Mouse (Mus musculus) hindbrain, embryonic 14.5 days (tissue): Measurements from ENCODE around the gene Sult1c2. TPM values are rescaled to one million over a fixed set of nuclear protein-coding genes. Genes with fewer than 3 reads are reported as not detected.
"Not testable (repeated sequence)": the region's sequence is repeated elsewhere in the genome, so short reads cannot be mapped to it uniquely, and the experiment has no call there.

Experiments used
- ATAC-seq: fragments of 200-750 bp; cut with Nextera tagmentation; 2 replicates; pipeline ENCODE4 v1.8.0; 2017; ENCODE audit warnings: moderate number of reproducible peaks, mild to moderate bottlenecking, moderate TSS enrichment, moderate library complexity; ENCODE audit not compliant: low FRiP score
- DNase-seq: peaks from one replicate; pipeline ENCODE4 v3.0.0-alpha.2; 2015; ENCODE audit warnings: low spot score
- H3K27ac ChIP-seq: fragments of 300-500 bp; sonication (generic); 2 replicates; pipeline ENCODE4 v1.5.1; 2014; ENCODE audit warnings: mild to moderate bottlenecking, moderate library complexity
- H3K27me3 ChIP-seq: fragments of 300-500 bp; sonication (generic); 2 replicates; pipeline ENCODE4 v1.6.1; 2014; ENCODE audit warnings: mild to moderate bottlenecking, low read length, mixed read lengths; ENCODE audit not compliant: control insufficient read depth, insufficient read depth
- H3K36me3 ChIP-seq: fragments of 300-500 bp; sonication (generic); replicated peaks from 2 replicates; pipeline ENCODE4 v1.6.1; 2014; ENCODE audit not compliant: control insufficient read depth, insufficient read depth
- H3K4me1 ChIP-seq: fragments of 300-500 bp; sonication (generic); replicated peaks from 2 replicates; pipeline ENCODE4 v1.6.1; 2014; ENCODE audit warnings: antibody characterized with exemption, low read length, mixed read lengths; ENCODE audit not compliant: control insufficient read depth, insufficient read depth
- H3K4me2 ChIP-seq: fragments of 300-500 bp; sonication (generic); replicated peaks from 2 replicates; pipeline ENCODE4 v1.6.1; 2014; ENCODE audit warnings: mild to moderate bottlenecking, moderate library complexity
- H3K4me3 ChIP-seq: fragments of 300-500 bp; sonication (generic); replicated peaks from 2 replicates; pipeline ENCODE4 v1.5.1; 2014; ENCODE audit warnings: mild to moderate bottlenecking, low read length
- H3K9ac ChIP-seq: fragments of 300-500 bp; sonication (generic); 2 replicates; pipeline ENCODE4 v1.6.1; 2014
- H3K9me3 ChIP-seq: fragments of 300-500 bp; sonication (generic); 2 replicates; pipeline ENCODE4 v1.6.1; 2016; ENCODE audit warnings: low read length; ENCODE audit not compliant: control insufficient read depth
- WGBS: fragments of 180-500 bp; shearing (Covaris S2); extraction: QIAGEN DNeasy Blood & Tissue Kit; methylation state at CpG from one replicate; pipeline ENCODE4 v1.1.7; 2014; 5-methylcytosine and 5-hydroxymethylcytosine counted together
- polyA plus RNA-seq: library from polyadenylated mRNA; unstranded; fragments of >200 nt; fragmentation: Nextera tagmentation; extraction: Ambion mirVana; gene quantifications from 2 replicates; pipeline ENCODE4 v1.2.1, GENCODE M21; 2014

Gene Sult1c2
- polyA plus RNA-seq, 1 experiment from 2014 or later, result not detected

DNA sequence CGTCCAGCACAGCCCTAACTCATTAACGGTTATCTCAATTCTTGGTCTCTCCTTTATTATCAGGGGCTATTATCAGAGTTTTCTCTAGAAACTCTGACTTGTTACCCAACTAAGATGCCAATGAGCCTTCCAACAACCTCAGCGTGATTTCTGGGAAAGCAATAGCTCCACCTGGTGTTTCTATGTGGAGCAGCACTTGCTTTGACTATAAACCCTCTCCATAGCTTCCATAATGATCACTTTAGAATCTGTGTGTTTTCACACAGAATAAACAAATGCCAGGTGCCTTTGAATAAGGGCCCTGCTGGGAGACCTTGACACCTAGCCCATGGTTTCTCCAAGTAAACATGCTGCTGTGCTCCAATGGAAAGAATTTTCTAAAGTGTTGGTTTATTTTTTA lies 12.8 kb downstream of the Sult1c2 start:
- Histone ChIP-seq H3K36me3 (no peaks in the 10 kb centered on the region), H3K4me3 (no peak overlapping the region), H3K9ac (no peak overlapping the region), H3K27ac (no peak overlapping the region), H3K4me1 (no peaks in the 10 kb centered on the region), H3K27me3 (no peaks in the 10 kb centered on the region), H3K9me3 (no peaks in the 10 kb centered on the region), H3K4me2 (no peak overlapping the region)
- no peak for ATAC-seq
- DNase-seq, result peak; percentile 63
- WGBS, result 61% methylated on average over 3 of the region's 3 CpGs

DNA sequence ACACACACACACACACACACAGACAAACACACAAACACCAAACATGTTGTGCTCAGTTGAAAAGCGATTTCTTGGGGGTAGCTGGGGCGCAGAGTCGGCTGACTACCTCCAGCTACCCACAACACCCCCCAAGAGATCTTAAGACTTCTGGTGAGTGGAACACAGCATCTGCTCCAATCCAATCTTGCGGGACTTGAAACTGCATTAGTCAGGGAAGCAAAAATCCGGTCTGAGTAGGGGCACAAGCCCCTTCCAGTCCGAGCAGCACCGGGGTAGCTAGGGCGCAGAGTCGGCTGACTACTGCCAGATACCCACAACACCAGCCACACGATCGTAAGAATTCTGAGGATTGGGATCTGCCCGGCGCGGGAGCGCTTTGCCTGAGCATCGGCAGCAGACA lies 42.2 kb downstream of the Sult1c2 start:
- not testable (repeated sequence) for H3K4me2 ChIP-seq, ATAC-seq, H3K36me3 ChIP-seq, H3K4me1 ChIP-seq, H3K27me3 ChIP-seq, H3K9ac ChIP-seq, H3K27ac ChIP-seq, DNase-seq, H3K9me3 ChIP-seq, H3K4me3 ChIP-seq
- WGBS, result 86% methylated on average over 16 of the region's 16 CpGs

DNA sequence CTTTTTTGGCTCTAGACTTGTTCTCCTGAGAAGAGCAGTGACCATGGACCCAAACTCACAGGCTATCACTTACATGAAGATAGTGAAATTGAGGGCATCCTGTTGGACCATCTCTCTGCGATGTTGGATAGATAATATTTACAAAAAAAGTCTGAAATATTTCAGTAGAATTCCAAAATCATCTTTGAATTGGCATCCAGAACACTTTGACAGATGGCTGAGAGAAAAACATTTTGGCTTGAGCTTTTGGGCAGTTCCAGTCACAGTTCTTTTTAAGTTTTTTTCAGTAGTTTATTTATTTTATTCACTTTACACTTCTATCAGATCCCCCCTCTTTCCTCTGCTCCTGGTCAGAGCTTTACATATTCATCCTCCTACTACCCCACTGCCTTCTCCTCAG lies 62.8 kb downstream of the Sult1c2 start:
- ATAC-seq (no peak), DNase-seq (no peak)
- H3K36me3 ChIP-seq, result no peaks in the 10 kb centered on the region
- no peaks in the 10 kb centered on the region for H3K4me1 ChIP-seq
- H3K27ac ChIP-seq, result no peak overlapping the region
- H3K27me3 ChIP-seq, result no peaks in the 10 kb centered on the region
- H3K9ac ChIP-seq, result no peak overlapping the region
- no peak overlapping the region for H3K4me2 ChIP-seq
- 80% methylated on average over 1 of the region's 1 CpGs for WGBS
- no peak overlapping the region for H3K4me3 ChIP-seq
- no peaks in the 10 kb centered on the region for H3K9me3 ChIP-seq

Other genes with a start within 250 kb of the Sult1c2 start
- 4.4 and 5.4 TPM in 2 replicates for gene Sgo1, start 157.0 kb downstream of the Sult1c2 start, polyA plus RNA-seq
- gene Sult1c1, start 144.3 kb upstream of the Sult1c2 start, polyA plus RNA-seq, result not detected in 2 replicates